Mouse (Mus musculus): ENCODE results near the gene Mus81. TPM values are rescaled to one million over a fixed set of nuclear protein-coding genes. Genes with fewer than 3 reads are reported as not detected.

The Mus81 gene
- polyA plus RNA-seq, 1 experiment from 2014 or later = 53.2 TPM

GRCm38 (mm10) chr19:5448354-5449150 lies 39.6 kb downstream of the Mus81 start:
- Histone ChIP-seq H3K4me1 (replicated peaks) (peaks cover 18% of the 10 kb centered on the region), H3K9ac (replicated peaks) (peak overlapping the region; percentile 51; the same call in 1 of the 2 replicates), H3K4me3 (replicated peaks) (peak overlapping the region; percentile 43), H3K36me3 (no peaks in the 10 kb centered on the region), H3K4me2 (replicated peaks) (peak overlapping the region; percentile 84), H3K9me3 (no peaks in the 10 kb centered on the region), H3K27ac (no peak overlapping the region), H3K27me3 (peaks cover 76% of the 10 kb centered on the region)
- 7% methylated on average over 36 of the region's 36 CpGs for WGBS
- peak; percentile 21; the same call in 1 of the 2 replicates for ATAC-seq

GRCm38 (mm10) chr19:5447515-5448353 lies 40.5 kb downstream of the Mus81 start, which contains the start of gene Fosl1:
Gene Fosl1, plus strand, starts transcription at chr19:5447547.
- Histone ChIP-seq H3K27ac (no peak within 1 kb of the TSS), H3K36me3 (no peaks in the 10 kb centered on the region), H3K4me3 (replicated peaks) (peak within 1 kb of the TSS; percentile 43), H3K27me3 (peaks cover 76% of the 10 kb centered on the region), H3K9me3 (no peaks in the 10 kb centered on the region), H3K9ac (replicated peaks) (peak within 1 kb of the TSS; percentile 51), H3K4me2 (replicated peaks) (peak within 1 kb of the TSS; percentile 84), H3K4me1 (replicated peaks) (peaks cover 18% of the 10 kb centered on the region)
- peak; percentile 72 for ATAC-seq
- under 1% methylated on average over 70 of the region's 70 CpGs for WGBS

GRCm38 (mm10) chr19:5445747-5446146 lies 42.5 kb downstream of the Mus81 start:
- WGBS = 88% methylated on average over 5 of the region's 5 CpGs
- Histone ChIP-seq H3K36me3 (no peaks in the 10 kb centered on the region), H3K9ac (replicated peaks) (no peak overlapping the region), H3K4me1 (replicated peaks) (peaks cover 18% of the 10 kb centered on the region), H3K4me2 (replicated peaks) (no peak overlapping the region), H3K27ac (no peak overlapping the region), H3K27me3 (peaks cover 66% of the 10 kb centered on the region), H3K9me3 (no peaks in the 10 kb centered on the region), H3K4me3 (replicated peaks) (no peak overlapping the region)
- no peak for ATAC-seq

- Histone ChIP-seq H3K9me3 (peaks cover 3% of the 10 kb centered on the region; the same call in 1 of the 2 replicates), H3K4me3 (replicated peaks) (no peak overlapping the region), H3K36me3 (no peaks in the 10 kb centered on the region), H3K4me2 (replicated peaks) (no peak overlapping the region), H3K4me1 (replicated peaks) (peaks cover 18% of the 10 kb centered on the region), H3K27me3 (peaks cover 58% of the 10 kb centered on the region), H3K9ac (replicated peaks) (no peak overlapping the region), H3K27ac (no peak overlapping the region)
- 34% methylated on average over 7 of the region's 7 CpGs for WGBS
- ATAC-seq = no peak
Observed at GRCm38 (mm10) chr19:5444954-5445353, 43.2 kb downstream of the Mus81 start.

- Histone ChIP-seq H3K9ac (replicated peaks) (no peak overlapping the region), H3K4me2 (replicated peaks) (no peak overlapping the region), H3K27me3 (peaks cover 53% of the 10 kb centered on the region), H3K4me1 (replicated peaks) (peaks cover 18% of the 10 kb centered on the region), H3K27ac (no peak overlapping the region), H3K4me3 (replicated peaks) (no peak overlapping the region), H3K9me3 (peaks cover 3% of the 10 kb centered on the region; the same call in 1 of the 2 replicates), H3K36me3 (no peaks in the 10 kb centered on the region)
- 69% methylated on average over 9 of the region's 9 CpGs for WGBS
- ATAC-seq = no peak
Observed at GRCm38 (mm10) chr19:5444371-5444908, 43.8 kb downstream of the Mus81 start.

GRCm38 (mm10) chr19:5433951-5434350 lies 54.3 kb downstream of the Mus81 start:
- Histone ChIP-seq H3K36me3 (no peaks in the 10 kb centered on the region), H3K4me3 (replicated peaks) (no peak overlapping the region), H3K4me2 (replicated peaks) (no peak overlapping the region), H3K9me3 (no peaks in the 10 kb centered on the region), H3K4me1 (replicated peaks) (peaks cover 12% of the 10 kb centered on the region), H3K27ac (no peak overlapping the region), H3K27me3 (no peaks in the 10 kb centered on the region), H3K9ac (replicated peaks) (no peak overlapping the region)
- WGBS = 72% methylated on average over 7 of the region's 7 CpGs
- ATAC-seq = no peak

GRCm38 (mm10) chr19:5432992-5433852 lies 55.0 kb downstream of the Mus81 start:
- peak; percentile 43 for ATAC-seq
- H3K4me2 ChIP-seq (replicated peaks) = peak overlapping the region; percentile 49
- no peaks in the 10 kb centered on the region for H3K9me3 ChIP-seq
- no peaks in the 10 kb centered on the region for H3K27me3 ChIP-seq
- peak overlapping the region; percentile 24 for H3K4me3 ChIP-seq (replicated peaks)
- H3K36me3 ChIP-seq = no peaks in the 10 kb centered on the region
- H3K4me1 ChIP-seq (replicated peaks) = peaks cover 14% of the 10 kb centered on the region
- peak overlapping the region; percentile 50 for H3K9ac ChIP-seq (replicated peaks)
- WGBS = 11% methylated on average over 16 of the region's 16 CpGs
- no peak overlapping the region for H3K27ac ChIP-seq

Other genes with a start within 250 kb of the Mus81 start
- gene Pacs1, start 215.3 kb downstream of the Mus81 start, polyA plus RNA-seq (2015; fragmentation: Nextera tagmentation; extraction: Ambion mirVana) = 31.5 and 32.0 TPM in 2 replicates
- 399 and 419 TPM in 2 replicates for gene Sf3b2, start 192.9 kb downstream of the Mus81 start, polyA plus RNA-seq (2015; fragmentation: Nextera tagmentation; extraction: Ambion mirVana)
- 29.3 and 33.6 TPM in 2 replicates for gene Gal3st3, start 190.1 kb downstream of the Mus81 start, polyA plus RNA-seq (2015; fragmentation: Nextera tagmentation; extraction: Ambion mirVana)
- gene Catsper1, start 152.7 kb downstream of the Mus81 start, polyA plus RNA-seq (2015; fragmentation: Nextera tagmentation; extraction: Ambion mirVana) = not detected in 2 replicates
- 4.5 and 5.8 TPM in 2 replicates for gene Cst6, start 138.8 kb downstream of the Mus81 start, polyA plus RNA-seq (2015; fragmentation: Nextera tagmentation; extraction: Ambion mirVana)
- 63.7 and 64.0 TPM in 2 replicates for gene Eif1ad, start 121.7 kb downstream of the Mus81 start, polyA plus RNA-seq (2015; fragmentation: Nextera tagmentation; extraction: Ambion mirVana)
- 366 and 375 TPM in 2 replicates for gene Banf1, start 121.2 kb downstream of the Mus81 start, polyA plus RNA-seq (2015; fragmentation: Nextera tagmentation; extraction: Ambion mirVana)
- gene Sart1, start 99.7 kb downstream of the Mus81 start, polyA plus RNA-seq (2015; fragmentation: Nextera tagmentation; extraction: Ambion mirVana) = 74.3 and 78.8 TPM in 2 replicates
- gene Tsga10ip, start 85.9 kb downstream of the Mus81 start, polyA plus RNA-seq (2015; fragmentation: Nextera tagmentation; extraction: Ambion mirVana) = 0.32 and 0.55 TPM in 2 replicates
- 303 and 313 TPM in 2 replicates for gene Drap1, start 63.4 kb downstream of the Mus81 start, polyA plus RNA-seq (2015; fragmentation: Nextera tagmentation; extraction: Ambion mirVana)
- 51.6 and 60.3 TPM in 2 replicates for gene AI837181, start 63.3 kb downstream of the Mus81 start, polyA plus RNA-seq (2015; fragmentation: Nextera tagmentation; extraction: Ambion mirVana)
- gene Fosl1, start 40.9 kb downstream of the Mus81 start, polyA plus RNA-seq (2015; fragmentation: Nextera tagmentation; extraction: Ambion mirVana) = not detected in 2 replicates
- gene Ccdc85b, start 30.5 kb downstream of the Mus81 start, polyA plus RNA-seq (2015; fragmentation: Nextera tagmentation; extraction: Ambion mirVana) = 6.9 and 9.7 TPM in 2 replicates
- gene Fibp, start 27.8 kb downstream of the Mus81 start, polyA plus RNA-seq (2015; fragmentation: Nextera tagmentation; extraction: Ambion mirVana) = 183 and 192 TPM in 2 replicates
- gene Ctsw, start 19.9 kb downstream of the Mus81 start, polyA plus RNA-seq (2015; fragmentation: Nextera tagmentation; extraction: Ambion mirVana) = 5.2 and 5.7 TPM in 2 replicates
- gene Efemp2, start 14.4 kb downstream of the Mus81 start, polyA plus RNA-seq (2015; fragmentation: Nextera tagmentation; extraction: Ambion mirVana) = 31.8 and 33.4 TPM in 2 replicates
- 3,599 and 3,660 TPM in 2 replicates for gene Cfl1, start 2.1 kb upstream of the Mus81 start, polyA plus RNA-seq (2015; fragmentation: Nextera tagmentation; extraction: Ambion mirVana)
- 0.26 and 0.27 TPM in 2 replicates for gene 1700020D05Rik, start 15.4 kb upstream of the Mus81 start, polyA plus RNA-seq (2015; fragmentation: Nextera tagmentation; extraction: Ambion mirVana)
- gene Snx32, start 22.1 kb upstream of the Mus81 start, polyA plus RNA-seq (2015; fragmentation: Nextera tagmentation; extraction: Ambion mirVana) = 70.4 and 73.6 TPM in 2 replicates
- 0.14 TPM in 1 of 2 replicates, not detected in the other for gene Ovol1, start 72.2 kb upstream of the Mus81 start, polyA plus RNA-seq (2015; fragmentation: Nextera tagmentation; extraction: Ambion mirVana)
- 2.0 and 2.3 TPM in 2 replicates for gene Ap5b1, start 79.6 kb upstream of the Mus81 start, polyA plus RNA-seq (2015; fragmentation: Nextera tagmentation; extraction: Ambion mirVana)
- gene Rnaseh2c, start 113.5 kb upstream of the Mus81 start, polyA plus RNA-seq (2015; fragmentation: Nextera tagmentation; extraction: Ambion mirVana) = 91.3 and 98.9 TPM in 2 replicates
- 82.3 and 89.3 TPM in 2 replicates for gene Kat5, start 121.8 kb upstream of the Mus81 start, polyA plus RNA-seq (2015; fragmentation: Nextera tagmentation; extraction: Ambion mirVana)
- gene Rela, start 149.1 kb upstream of the Mus81 start, polyA plus RNA-seq (2015; fragmentation: Nextera tagmentation; extraction: Ambion mirVana) = 30.9 and 35.4 TPM in 2 replicates
- gene Sipa1, start 175.3 kb upstream of the Mus81 start, polyA plus RNA-seq (2015; fragmentation: Nextera tagmentation; extraction: Ambion mirVana) = 10.8 and 14.1 TPM in 2 replicates
- gene Map3k11, start 200.3 kb upstream of the Mus81 start, polyA plus RNA-seq (2015; fragmentation: Nextera tagmentation; extraction: Ambion mirVana) = 11.4 and 15.1 TPM in 2 replicates
- 25.6 and 29.1 TPM in 2 replicates for gene Pcnx3, start 200.5 kb upstream of the Mus81 start, polyA plus RNA-seq (2015; fragmentation: Nextera tagmentation; extraction: Ambion mirVana)
- 0.15 TPM in 1 of 2 replicates, not detected in the other for gene Kcnk7, start 216.0 kb upstream of the Mus81 start, polyA plus RNA-seq (2015; fragmentation: Nextera tagmentation; extraction: Ambion mirVana)
- gene Ehbp1l1, start 237.9 kb upstream of the Mus81 start, polyA plus RNA-seq (2015; fragmentation: Nextera tagmentation; extraction: Ambion mirVana) = 8.9 and 10.5 TPM in 2 replicates
- 179 and 197 TPM in 2 replicates for gene Fam89b, start 241.3 kb upstream of the Mus81 start, polyA plus RNA-seq (2015; fragmentation: Nextera tagmentation; extraction: Ambion mirVana)